Mouse (Mus musculus) stomach, postnatal 0 days (tissue): ENCODE data around the gene Pik3cd.
A peak's percentile ranks its signal among the peaks of the same experiment; 100 is the strongest.

Experiments used
- CTCF ChIP-seq: IDR thresholded peaks from 2 replicates; pipeline ENCODE4 v1.5.1; 2016; ENCODE audit warnings: antibody characterized with exemption, low read depth, mild to moderate bottlenecking, moderate library complexity
- EP300 ChIP-seq: optimal IDR thresholded peaks from 2 replicates; pipeline ENCODE3; 2016; ENCODE audit warnings: antibody characterized with exemption

GRCm38 (mm10) chr4:149650493-149651193, 51.7 kb downstream of the Pik3cd start:
- TF ChIP-seq CTCF, result peak; percentile 85
- no peak for TF ChIP-seq EP300
